Comparison of ENCODE assay signal across 10 mouse cellular contexts in genomic region chr11:75240158-75240934, GRCm38 (mm10). TPM values are rescaled to one million over a fixed set of nuclear protein-coding genes. Genes with fewer than 3 reads are reported as not detected.
DNase-seq lines count a peak whose midpoint lies in the region; ATAC-seq and TF ChIP-seq lines count a peak whose summit lies in the region.
"Had no signal": no experiment of that assay in that cellular context is flagged by ENCODE, and none has a peak within 500 bp of the region (broad histone marks: within the 10 kb centered on the region; RNA-seq: fewer than 3 reads in every experiment).

No protein-coding gene starts in this region.

- no peak overlapping the region for H3K4me2 ChIP-seq in liver, postnatal 0 days (ENCODE audit: low read depth, low read length)
- H3K4me2 ChIP-seq in intestine, embryonic 16.5 days (ENCODE audit: low read depth, low read length), result no peak overlapping the region
- no peak overlapping the region for H3K4me2 ChIP-seq in kidney, embryonic 15.5 days

- TF ChIP-seq EP300 in liver, postnatal 0 days (IDR thresholded peaks at IDR 0.05; ENCODE audit: low read depth), result no peak

- TF ChIP-seq CTCF in liver, postnatal 0 days (IDR thresholded peaks at IDR 0.05; ENCODE audit: low read depth), result peak; percentile 29; the same call in 1 of the 2 replicates

- H3K9me3 ChIP-seq in liver, postnatal 0 days (ENCODE audit: low read length), result no peaks in the 10 kb centered on the region
- no peaks in the 10 kb centered on the region for H3K9me3 ChIP-seq in intestine, embryonic 16.5 days (ENCODE audit: control insufficient read depth, low read length)
- H3K9me3 ChIP-seq in kidney, embryonic 15.5 days (replicated peaks), result no peaks in the 10 kb centered on the region
- H3K9me3 ChIP-seq: G1E had no signal

- WGBS in liver, postnatal 0 days (ENCODE audit: insufficient replicate concordance), result 53% methylated on average over 13 of the region's 13 CpGs
- 70% methylated on average over 13 of the region's 13 CpGs for WGBS in intestine, embryonic 16.5 days
- WGBS in kidney, embryonic 15.5 days, result 80% methylated on average over 13 of the region's 13 CpGs

- H3K27ac ChIP-seq in liver, postnatal 0 days (ENCODE audit: low read depth), result no peak overlapping the region
- H3K27ac ChIP-seq in intestine, embryonic 16.5 days (ENCODE audit: low read length), result no peak overlapping the region
- H3K27ac ChIP-seq in kidney, embryonic 15.5 days, result no peak overlapping the region

- H3K4me3 ChIP-seq in liver, postnatal 0 days (ENCODE audit: low read depth, low read length), result no peak overlapping the region
- no peak overlapping the region for H3K4me3 ChIP-seq in intestine, embryonic 16.5 days (ENCODE audit: low read length)
- no peak overlapping the region for H3K4me3 ChIP-seq in kidney, embryonic 15.5 days (replicated peaks)
- H3K4me3 ChIP-seq: myocyte had no signal

- H3K9ac ChIP-seq in liver, postnatal 0 days (replicated peaks), result no peak overlapping the region
- no peak overlapping the region for H3K9ac ChIP-seq in intestine, embryonic 16.5 days (ENCODE audit: low read depth, low read length)
- H3K9ac ChIP-seq in kidney, embryonic 15.5 days, result no peak overlapping the region

- peak; percentile 56; the same call in 1 of the 2 replicates for ATAC-seq in liver, postnatal 0 days
- ATAC-seq in intestine, embryonic 16.5 days, result no peak
- ATAC-seq in kidney, embryonic 15.5 days (replicated peaks; ENCODE audit: low FRiP score), result no peak

- H3K36me3 ChIP-seq in liver, postnatal 0 days (replicated peaks; ENCODE audit: insufficient read depth, low read length), result no peaks in the 10 kb centered on the region
- H3K36me3 ChIP-seq in intestine, embryonic 16.5 days (ENCODE audit: control insufficient read depth, insufficient read depth, low read length), result no peaks in the 10 kb centered on the region
- no peaks in the 10 kb centered on the region for H3K36me3 ChIP-seq in kidney, embryonic 15.5 days
- H3K36me3 ChIP-seq: G1E had no signal

- no peaks in the 10 kb centered on the region for H3K27me3 ChIP-seq in liver, postnatal 0 days (ENCODE audit: insufficient read depth, low read length)
- H3K27me3 ChIP-seq in intestine, embryonic 16.5 days (replicated peaks; ENCODE audit: control insufficient read depth, insufficient read depth, low read length), result peaks cover under 1% of the 10 kb centered on the region; the same call in 1 of the 2 replicates
- H3K27me3 ChIP-seq in kidney, embryonic 15.5 days, result peaks cover 9% of the 10 kb centered on the region

- peaks cover 5% of the 10 kb centered on the region for H3K4me1 ChIP-seq in liver, postnatal 0 days (ENCODE audit: insufficient read depth)
- H3K4me1 ChIP-seq in intestine, embryonic 16.5 days (ENCODE audit: control insufficient read depth, insufficient read depth, low read length), result peaks cover 3% of the 10 kb centered on the region; the same call in 1 of the 2 replicates
- H3K4me1 ChIP-seq in kidney, embryonic 15.5 days, result peaks cover 5% of the 10 kb centered on the region

- peak; percentile 18 for DNase-seq in 416B (ENCODE audit: low read depth)
- peak; percentile 97 for DNase-seq in brain, adult 2 months (ENCODE audit: low read depth, low spot score)
- DNase-seq in heart, adult 9 months (ENCODE audit: low spot score in 2 of 2), result peak; percentile 51 to 77
- DNase-seq in liver, postnatal 0 days, result peak; percentile 41
- DNase-seq in retina, embryonic 14.5 days (ENCODE audit: low spot score), result no peak
- no peak for DNase-seq in frontal cortex, postnatal 36 days (ENCODE audit: low spot score in 2 of 2)

RNA-seq across cellular contexts. Expression of gene Rtn4rl1, which starts 46.8 kb away (rescaled TPM):
- polyA plus RNA-seq in liver, postnatal 0 days (2015; fragmentation: Nextera tagmentation; extraction: Ambion mirVana), result 1.5 and 2.0 TPM in 2 replicates
- polyA plus RNA-seq in intestine, embryonic 16.5 days (2015; fragmentation: Nextera tagmentation; extraction: Ambion mirVana), result 1.5 and 1.6 TPM in 2 replicates
- polyA plus RNA-seq in kidney, embryonic 15.5 days (2015; fragmentation: Nextera tagmentation; extraction: Ambion mirVana), result 3.4 and 3.6 TPM in 2 replicates
- polyA plus RNA-seq: G1E had no signal

RNA-seq across cellular contexts. Expression of gene Dph1, which starts 49.3 kb away (rescaled TPM):
- polyA plus RNA-seq in liver, postnatal 0 days (2015; fragmentation: Nextera tagmentation; extraction: Ambion mirVana), result 10.9 and 13.0 TPM in 2 replicates
- polyA plus RNA-seq in intestine, embryonic 16.5 days (2015; fragmentation: Nextera tagmentation; extraction: Ambion mirVana), result 20.3 and 22.7 TPM in 2 replicates
- polyA plus RNA-seq in kidney, embryonic 15.5 days (2015; fragmentation: Nextera tagmentation; extraction: Ambion mirVana), result 24.6 and 26.3 TPM in 2 replicates

Comparison
In these comparisons a context has a peak if more than half of its experiments do, and no peak if none do; other contexts are left out.
1. DNase-seq: peak in 416B (single experiment), brain, adult 2 months (single experiment), heart, adult 9 months (2 of 2) and liver, postnatal 0 days (single experiment); none in retina, embryonic 14.5 days (single experiment) and frontal cortex, postnatal 36 days (0 of 2).